Mouse (Mus musculus): ENCODE results near the gene Hspb7. TPM values are rescaled to one million over a fixed set of nuclear protein-coding genes. Genes with fewer than 3 reads are reported as not detected.

The Hspb7 gene
- polyA plus RNA-seq (2014; fragmentation: Nextera tagmentation; extraction: Ambion mirVana) = 0.42 and 1.2 TPM in 2 replicates

- no peaks in the 10 kb centered on the region for H3K36me3 ChIP-seq (ENCODE audit: control insufficient read depth, insufficient read depth, low read length)
- DNase-seq (ENCODE audit: low spot score) (no peak), ATAC-seq (replicated peaks; ENCODE audit: low FRiP score) (no peak)
- H3K9me3 ChIP-seq (ENCODE audit: control insufficient read depth, low read length) = no peaks in the 10 kb centered on the region
- peaks cover 13% of the 10 kb centered on the region for H3K27me3 ChIP-seq (replicated peaks; ENCODE audit: control insufficient read depth, insufficient read depth, low read length)
- WGBS = 53% methylated on average over 9 of the region's 9 CpGs
- H3K27ac ChIP-seq (ENCODE audit: low read depth, low read length) = no peak within 1 kb of the TSS
- H3K9ac ChIP-seq (ENCODE audit: low read depth, low read length) = no peak within 1 kb of the TSS
- H3K4me2 ChIP-seq = no peak within 1 kb of the TSS
- H3K4me1 ChIP-seq (replicated peaks; ENCODE audit: control insufficient read depth, insufficient read depth, low read length) = peaks cover 15% of the 10 kb centered on the region
- no peak within 1 kb of the TSS for H3K4me3 ChIP-seq (ENCODE audit: low read depth, low read length)
Measured at GRCm38 (mm10) chr4:141420192-141420829, at the start of gene Hspb7. Gene Hspb7 (plus strand): TSS chr4:141420779.

- no peak overlapping the region for H3K9ac ChIP-seq (ENCODE audit: low read depth, low read length)
- H3K4me1 ChIP-seq (replicated peaks; ENCODE audit: control insufficient read depth, insufficient read depth, low read length) = peaks cover 5% of the 10 kb centered on the region; the same call in 1 of the 2 replicates
- no peak overlapping the region for H3K4me3 ChIP-seq (ENCODE audit: low read depth, low read length)
- H3K36me3 ChIP-seq (ENCODE audit: control insufficient read depth, insufficient read depth, low read length) = no peaks in the 10 kb centered on the region
- peaks cover 29% of the 10 kb centered on the region for H3K27me3 ChIP-seq (replicated peaks; ENCODE audit: control insufficient read depth, insufficient read depth, low read length)
- H3K4me2 ChIP-seq = no peak overlapping the region
- H3K27ac ChIP-seq (ENCODE audit: low read depth, low read length) = no peak overlapping the region
- no peaks in the 10 kb centered on the region for H3K9me3 ChIP-seq (ENCODE audit: control insufficient read depth, low read length)
- no peak for DNase-seq (ENCODE audit: low spot score)
- no peak for ATAC-seq (replicated peaks; ENCODE audit: low FRiP score)
- WGBS = 83% methylated on average over 5 of the region's 5 CpGs
Measured at GRCm38 (mm10) chr4:141372426-141372825, 48.2 kb upstream of the Hspb7 start.

- no peaks in the 10 kb centered on the region for H3K36me3 ChIP-seq (ENCODE audit: control insufficient read depth, insufficient read depth, low read length)
- ATAC-seq (replicated peaks; ENCODE audit: low FRiP score) (no peak), DNase-seq (ENCODE audit: low spot score) (no peak)
- WGBS = 68% methylated on average over 8 of the region's 8 CpGs
- no peak overlapping the region for H3K4me3 ChIP-seq (ENCODE audit: low read depth, low read length)
- H3K9me3 ChIP-seq (ENCODE audit: control insufficient read depth, low read length) = no peaks in the 10 kb centered on the region
- peaks cover 49% of the 10 kb centered on the region for H3K27me3 ChIP-seq (replicated peaks; ENCODE audit: control insufficient read depth, insufficient read depth, low read length)
- H3K9ac ChIP-seq (ENCODE audit: low read depth, low read length) = no peak overlapping the region
- H3K27ac ChIP-seq (ENCODE audit: low read depth, low read length) = no peak overlapping the region
- H3K4me1 ChIP-seq (replicated peaks; ENCODE audit: control insufficient read depth, insufficient read depth, low read length) = peaks cover 6% of the 10 kb centered on the region; the same call in 1 of the 2 replicates
- H3K4me2 ChIP-seq = no peak overlapping the region
Measured at GRCm38 (mm10) chr4:141379674-141380073, 40.9 kb upstream of the Hspb7 start.

- H3K27ac ChIP-seq (ENCODE audit: low read depth, low read length) = no peak overlapping the region
- peaks cover 54% of the 10 kb centered on the region for H3K27me3 ChIP-seq (replicated peaks; ENCODE audit: control insufficient read depth, insufficient read depth, low read length)
- WGBS = 2% methylated on average over 25 of the region's 25 CpGs
- DNase-seq (ENCODE audit: low spot score) (no peak), ATAC-seq (replicated peaks; ENCODE audit: low FRiP score) (no peak; the same call in 1 of the 2 replicates)
- no peaks in the 10 kb centered on the region for H3K9me3 ChIP-seq (ENCODE audit: control insufficient read depth, low read length)
- H3K4me1 ChIP-seq (replicated peaks; ENCODE audit: control insufficient read depth, insufficient read depth, low read length) = peaks cover 6% of the 10 kb centered on the region; the same call in 1 of the 2 replicates
- no peak overlapping the region for H3K9ac ChIP-seq (ENCODE audit: low read depth, low read length)
- H3K4me3 ChIP-seq (ENCODE audit: low read depth, low read length) = peak overlapping the region; percentile 39
- H3K4me2 ChIP-seq = peak overlapping the region; percentile 64
- no peaks in the 10 kb centered on the region for H3K36me3 ChIP-seq (ENCODE audit: control insufficient read depth, insufficient read depth, low read length)
Measured at GRCm38 (mm10) chr4:141382406-141382805, 38.2 kb upstream of the Hspb7 start.

GRCm38 (mm10) chr4:141385275-141385674, 35.3 kb upstream of the Hspb7 start:
- ATAC-seq (replicated peaks; ENCODE audit: low FRiP score) = no peak
- Histone ChIP-seq H3K27me3 (replicated peaks; ENCODE audit: control insufficient read depth, insufficient read depth, low read length) (peaks cover 51% of the 10 kb centered on the region), H3K9ac (ENCODE audit: low read depth, low read length) (no peak overlapping the region), H3K36me3 (ENCODE audit: control insufficient read depth, insufficient read depth, low read length) (no peaks in the 10 kb centered on the region), H3K4me1 (replicated peaks; ENCODE audit: control insufficient read depth, insufficient read depth, low read length) (peaks cover 6% of the 10 kb centered on the region; the same call in 1 of the 2 replicates), H3K9me3 (ENCODE audit: control insufficient read depth, low read length) (no peaks in the 10 kb centered on the region), H3K27ac (ENCODE audit: low read depth, low read length) (no peak overlapping the region), H3K4me2 (no peak overlapping the region), H3K4me3 (ENCODE audit: low read depth, low read length) (no peak overlapping the region)
- no peak for DNase-seq (ENCODE audit: low spot score)
- 3% methylated on average over 7 of the region's 7 CpGs for WGBS

- Histone ChIP-seq H3K9ac (ENCODE audit: low read depth, low read length) (no peak overlapping the region), H3K4me3 (ENCODE audit: low read depth, low read length) (no peak overlapping the region), H3K4me2 (no peak overlapping the region), H3K9me3 (ENCODE audit: control insufficient read depth, low read length) (no peaks in the 10 kb centered on the region), H3K27me3 (replicated peaks; ENCODE audit: control insufficient read depth, insufficient read depth, low read length) (peaks cover 45% of the 10 kb centered on the region), H3K27ac (ENCODE audit: low read depth, low read length) (no peak overlapping the region), H3K4me1 (replicated peaks; ENCODE audit: control insufficient read depth, insufficient read depth, low read length) (peaks cover 6% of the 10 kb centered on the region; the same call in 1 of the 2 replicates), H3K36me3 (ENCODE audit: control insufficient read depth, insufficient read depth, low read length) (no peaks in the 10 kb centered on the region)
- 62% methylated on average over 7 of the region's 7 CpGs for WGBS
- ATAC-seq (replicated peaks; ENCODE audit: low FRiP score) (no peak), DNase-seq (ENCODE audit: low spot score) (no peak)
Measured at GRCm38 (mm10) chr4:141386150-141386549, 34.4 kb upstream of the Hspb7 start.

- Histone ChIP-seq H3K27ac (ENCODE audit: low read depth, low read length) (no peak overlapping the region), H3K9me3 (ENCODE audit: control insufficient read depth, low read length) (no peaks in the 10 kb centered on the region), H3K27me3 (replicated peaks; ENCODE audit: control insufficient read depth, insufficient read depth, low read length) (peaks cover 35% of the 10 kb centered on the region), H3K36me3 (ENCODE audit: control insufficient read depth, insufficient read depth, low read length) (no peaks in the 10 kb centered on the region), H3K9ac (ENCODE audit: low read depth, low read length) (no peak overlapping the region), H3K4me2 (no peak overlapping the region), H3K4me3 (ENCODE audit: low read depth, low read length) (no peak overlapping the region), H3K4me1 (replicated peaks; ENCODE audit: control insufficient read depth, insufficient read depth, low read length) (peaks cover 5% of the 10 kb centered on the region; the same call in 1 of the 2 replicates)
- DNase-seq (ENCODE audit: low spot score) (peak; percentile 62), ATAC-seq (replicated peaks; ENCODE audit: low FRiP score) (no peak)
- WGBS = 22% methylated on average over 5 of the region's 5 CpGs
Measured at GRCm38 (mm10) chr4:141387093-141387784, 33.3 kb upstream of the Hspb7 start.

GRCm38 (mm10) chr4:141387933-141388332, 32.6 kb upstream of the Hspb7 start:
- H3K36me3 ChIP-seq (ENCODE audit: control insufficient read depth, insufficient read depth, low read length) = no peaks in the 10 kb centered on the region
- H3K27ac ChIP-seq (ENCODE audit: low read depth, low read length) = no peak overlapping the region
- 65% methylated on average over 5 of the region's 5 CpGs for WGBS
- no peaks in the 10 kb centered on the region for H3K9me3 ChIP-seq (ENCODE audit: control insufficient read depth, low read length)
- no peak overlapping the region for H3K9ac ChIP-seq (ENCODE audit: low read depth, low read length)
- no peak for ATAC-seq (replicated peaks; ENCODE audit: low FRiP score)
- DNase-seq (ENCODE audit: low spot score) = no peak
- H3K4me3 ChIP-seq (ENCODE audit: low read depth, low read length) = no peak overlapping the region
- H3K4me1 ChIP-seq (replicated peaks; ENCODE audit: control insufficient read depth, insufficient read depth, low read length) = no peaks in the 10 kb centered on the region
- H3K27me3 ChIP-seq (replicated peaks; ENCODE audit: control insufficient read depth, insufficient read depth, low read length) = peaks cover 28% of the 10 kb centered on the region
- no peak overlapping the region for H3K4me2 ChIP-seq

All from liver, embryonic 11.5 days (tissue).